Mouse (Mus musculus) lung, postnatal 0 days (tissue): ENCODE data around the gene Ncam1.

Source experiments
- CTCF ChIP-seq: IDR thresholded peaks from 2 replicates; pipeline ENCODE4 v1.5.1; 2016; ENCODE audit warnings: antibody characterized with exemption, mild to moderate bottlenecking
- EP300 ChIP-seq: IDR thresholded peaks from 2 replicates; pipeline ENCODE4 v1.6.1; 2016; ENCODE audit warnings: antibody characterized with exemption, mild to moderate bottlenecking, control low read depth

DNA sequence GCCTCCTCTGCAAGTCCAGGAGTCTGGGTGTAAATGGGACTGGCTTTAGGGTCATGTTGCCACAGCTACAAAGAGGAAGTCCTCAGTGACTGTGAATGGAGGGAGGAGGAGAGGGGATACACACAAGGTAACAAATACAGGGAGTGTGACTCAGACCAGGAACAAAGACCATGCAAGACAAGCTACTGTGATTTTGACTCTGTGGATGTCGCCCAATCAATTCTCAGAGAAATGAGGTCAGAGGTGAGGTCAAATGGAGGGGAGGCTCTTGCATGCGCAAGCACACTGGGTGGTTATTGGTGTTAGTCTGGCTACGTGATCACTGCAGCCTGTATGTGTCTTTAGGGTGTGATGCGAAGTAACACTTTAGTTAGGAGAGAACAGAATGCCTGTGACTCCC lies 268.0 kb downstream of the Ncam1 start:
- TF ChIP-seq CTCF (no peak), EP300 (no peak)
